Mouse (Mus musculus): ENCODE data around the gene Cttnbp2. TPM values are rescaled to one million over a fixed set of nuclear protein-coding genes. Genes with fewer than 3 reads are reported as not detected.

The Cttnbp2 gene
- total RNA-seq, 2 experiments from 2014 or later = 4.7 to 6.9 TPM

DNA sequence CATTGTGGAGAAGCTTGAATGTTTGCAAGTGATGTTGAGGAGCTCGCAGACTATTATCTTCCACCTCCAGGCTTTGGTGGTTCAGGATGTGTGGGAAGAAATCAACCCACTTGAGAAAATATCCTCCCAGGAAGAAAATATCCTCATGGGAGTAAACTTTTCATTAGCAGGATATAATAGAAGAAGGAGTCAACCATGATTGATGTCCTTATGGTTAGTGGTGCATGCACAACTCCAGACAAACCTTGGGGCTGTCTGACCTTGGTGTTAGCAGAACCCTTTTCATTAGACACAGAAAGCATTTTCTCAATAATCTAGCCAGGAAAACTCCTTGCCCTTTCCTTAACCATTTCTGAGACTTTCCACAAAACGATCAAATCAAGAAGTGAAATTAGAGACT lies 170.4 kb downstream of the Cttnbp2 start:
- DNase-seq = no peak
- intact Hi-C loops (cut with DNase I) = no loop called here

DNA sequence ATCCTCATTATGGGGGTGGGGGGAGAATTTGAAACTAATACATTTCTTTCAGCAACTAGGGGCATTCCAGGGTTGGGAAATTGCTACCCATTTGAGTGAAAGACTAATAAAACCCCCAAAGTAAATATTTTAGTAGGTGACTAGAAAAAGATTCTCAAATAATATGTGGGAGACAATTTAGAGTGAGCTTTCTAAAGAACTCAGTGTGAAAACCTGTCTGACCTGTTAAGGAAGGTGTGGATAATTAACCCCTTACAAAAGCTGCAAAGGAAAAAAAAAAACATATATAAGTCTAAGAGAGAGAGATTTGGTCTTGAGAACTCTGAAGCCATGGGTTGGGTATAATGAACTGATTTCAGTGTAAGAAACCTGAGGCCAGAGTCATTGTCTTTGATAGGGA lies 176.3 kb downstream of the Cttnbp2 start:
- intact Hi-C loops (cut with DNase I) = no loop called here
- no peak for DNase-seq

DNA sequence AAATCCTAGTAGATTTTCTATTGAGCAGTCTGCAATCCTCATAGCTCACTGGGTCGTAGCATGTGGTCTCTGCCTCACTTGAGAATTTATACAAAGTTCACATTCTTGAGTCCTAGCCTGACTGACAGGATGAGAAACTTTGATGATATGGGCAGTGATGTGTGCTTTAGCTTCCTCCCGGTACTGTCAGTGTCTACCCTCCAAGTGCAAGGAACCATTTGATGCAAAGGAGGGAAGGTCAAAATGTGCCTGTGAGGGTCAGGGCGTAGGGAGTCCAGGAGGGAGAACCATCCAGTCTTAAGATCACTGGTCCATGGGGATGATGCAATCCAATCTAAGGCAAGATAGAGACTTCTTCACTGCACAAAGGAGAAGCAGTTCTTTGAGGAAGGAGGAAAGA lies 179.2 kb downstream of the Cttnbp2 start:
- intact Hi-C loops (cut with DNase I) = no loop called here
- no peak for DNase-seq

DNA sequence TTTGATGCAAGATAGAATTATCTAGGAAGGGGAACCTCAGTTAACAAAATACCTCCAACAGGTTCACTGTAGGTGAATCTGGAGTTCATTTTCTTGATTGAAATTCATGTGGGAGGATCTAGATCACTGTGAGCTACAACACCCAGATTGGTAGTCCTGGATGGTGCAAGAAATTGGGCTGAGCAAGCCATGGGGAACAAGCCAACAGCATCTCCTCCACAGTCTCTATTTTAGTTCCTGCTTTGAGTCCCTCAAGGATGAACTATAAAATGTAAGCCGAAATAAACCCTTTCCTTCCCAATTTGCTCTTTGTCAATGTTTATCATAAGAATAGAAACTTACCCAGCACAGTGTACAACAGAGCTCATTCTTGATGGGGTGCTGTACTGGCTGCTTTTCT lies 191.7 kb downstream of the Cttnbp2 start:
- intact Hi-C loops (cut with DNase I) = no loop called here

More for the DNA sequence above, 191.7 kb downstream of the Cttnbp2 start:
- no peak for DNase-seq

Small RNA genes within 50 kb of the gene (microRNA-seq; reads per million reads assigned to microRNA genes)
- 0 reads per million in 2 experiments for gene Gm26233

Data from heart, postnatal 10 days (tissue).